Mouse (Mus musculus) frontal cortex, adult 2 months (tissue): ENCODE measurements at regions not wholly inside any gene's neighbourhood (a gene's known extent, or its start where the extent isn't known, plus 50 kb on each side); places are given as distances from the start of the nearest gene placed in this dataset.
"Not testable (repeated sequence)": the region's sequence is repeated elsewhere in the genome, so short reads cannot be mapped to it uniquely, and the experiment has no call there.

ENCODE experiments used
- DNase-seq, 2 experiments: peaks; one replicate each; pipeline ENCODE4 v3.0.0; 2022; ENCODE audit warnings: low spot score in 1 of 2; ENCODE audit errors: extremely low spot score in 1 of 2

GRCm38 (mm10) chr12:33496306-33496705 lies 66.9 kb downstream of the Twistnb start:
- no peak for DNase-seq

- peak in 1 of 2 experiments; percentile 50 for DNase-seq
Measured at GRCm38 (mm10) chr12:33497319-33497892, 68.0 kb downstream of the Twistnb start.

- DNase-seq = peak in 1 of 2 experiments; percentile 15
Measured at GRCm38 (mm10) chr12:33541566-33541965, 112.1 kb downstream of the Twistnb start.

- not testable (repeated sequence) for DNase-seq
Measured at GRCm38 (mm10) chr12:33551660-33552059, 122.2 kb downstream of the Twistnb start.

GRCm38 (mm10) chr12:33552231-33552630 lies 122.8 kb downstream of the Twistnb start:
- no peak for DNase-seq

- no peak for DNase-seq
Measured at GRCm38 (mm10) chr12:33552651-33553050, 123.2 kb downstream of the Twistnb start.

GRCm38 (mm10) chr12:33553731-33554130 lies 124.3 kb downstream of the Twistnb start:
- DNase-seq = no peak

- DNase-seq = peak in 1 of 2 experiments; percentile 13
Measured at GRCm38 (mm10) chr12:33561141-33561540, 131.7 kb downstream of the Twistnb start.

- DNase-seq = no peak
Measured at GRCm38 (mm10) chr12:33577877-33578428, 148.5 kb downstream of the Twistnb start.

- no peak for DNase-seq
Measured at GRCm38 (mm10) chr12:33580809-33581208, 151.4 kb downstream of the Twistnb start.

GRCm38 (mm10) chr12:33591031-33591430 lies 161.6 kb downstream of the Twistnb start:
- no peak for DNase-seq

GRCm38 (mm10) chr12:33592431-33592911 lies 163.0 kb downstream of the Twistnb start:
- no peak for DNase-seq

- no peak for DNase-seq
Measured at GRCm38 (mm10) chr12:33592938-33593337, 163.5 kb downstream of the Twistnb start.

- DNase-seq = no peak
Measured at GRCm38 (mm10) chr12:33593685-33594084, 164.2 kb downstream of the Twistnb start.

GRCm38 (mm10) chr12:33605393-33605792 lies 176.0 kb downstream of the Twistnb start:
- no peak for DNase-seq

GRCm38 (mm10) chr12:33607811-33608602 lies 178.6 kb downstream of the Twistnb start:
- peak in 1 of 2 experiments; percentile 47 for DNase-seq

- no peak for DNase-seq
Measured at GRCm38 (mm10) chr12:33612378-33612777, 182.9 kb downstream of the Twistnb start.

GRCm38 (mm10) chr12:33620391-33620790 lies 191.0 kb downstream of the Twistnb start:
- no peak for DNase-seq

GRCm38 (mm10) chr12:33626092-33626882 lies 196.9 kb downstream of the Twistnb start:
- DNase-seq = no peak

GRCm38 (mm10) chr12:33652597-33652996 lies 223.2 kb downstream of the Twistnb start:
- peak in 1 of 2 experiments; percentile 35 for DNase-seq

- no peak for DNase-seq
Measured at GRCm38 (mm10) chr12:33675508-33675907, 246.1 kb downstream of the Twistnb start.
